Mouse (Mus musculus): ENCODE data around the gene Ppp1r14b.

Ppp1r14b gene

DNA sequence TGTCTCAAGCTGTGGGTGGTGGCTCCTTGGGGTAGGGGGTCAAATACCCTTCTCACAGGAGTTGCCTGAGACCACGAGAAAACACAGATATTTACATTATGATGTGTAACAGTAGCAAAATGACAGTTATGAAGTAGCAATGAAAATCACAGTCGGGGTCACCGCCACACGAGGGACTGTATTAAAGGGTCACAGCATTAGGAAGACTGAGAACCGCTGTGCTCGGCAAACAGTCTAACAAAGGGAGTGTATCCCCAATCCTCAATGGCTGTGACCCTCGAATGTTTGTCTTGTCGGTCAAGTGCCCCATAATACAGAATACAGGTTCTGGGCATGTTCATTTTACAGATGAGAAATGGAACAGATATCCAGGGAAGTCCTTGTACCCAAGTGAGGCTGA is 19.2 kb downstream of the Ppp1r14b start:
- no peak for DNase-seq (ENCODE audit: low read depth, low spot score)

DNA sequence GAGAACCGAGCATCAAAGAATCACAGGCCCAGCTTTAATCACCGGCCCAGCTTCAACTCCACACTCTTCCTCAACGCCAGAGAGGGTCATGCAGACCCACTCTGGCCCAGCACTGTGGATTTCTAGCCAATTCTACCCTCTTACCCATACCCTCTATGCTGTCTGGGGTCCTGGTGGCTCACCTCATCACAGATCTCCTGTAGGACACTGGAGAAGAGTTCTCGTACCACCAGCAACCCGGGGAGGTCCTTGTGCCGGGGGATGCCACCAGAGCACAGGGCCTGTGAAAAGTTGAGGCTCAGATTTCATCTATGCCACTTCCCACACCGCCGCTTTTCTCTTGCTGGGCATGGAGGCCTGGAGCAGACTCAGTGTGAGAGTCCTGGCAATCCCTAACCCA is 19.7 kb downstream of the Ppp1r14b start:
- no peak for DNase-seq (ENCODE audit: low read depth, low spot score)

DNA sequence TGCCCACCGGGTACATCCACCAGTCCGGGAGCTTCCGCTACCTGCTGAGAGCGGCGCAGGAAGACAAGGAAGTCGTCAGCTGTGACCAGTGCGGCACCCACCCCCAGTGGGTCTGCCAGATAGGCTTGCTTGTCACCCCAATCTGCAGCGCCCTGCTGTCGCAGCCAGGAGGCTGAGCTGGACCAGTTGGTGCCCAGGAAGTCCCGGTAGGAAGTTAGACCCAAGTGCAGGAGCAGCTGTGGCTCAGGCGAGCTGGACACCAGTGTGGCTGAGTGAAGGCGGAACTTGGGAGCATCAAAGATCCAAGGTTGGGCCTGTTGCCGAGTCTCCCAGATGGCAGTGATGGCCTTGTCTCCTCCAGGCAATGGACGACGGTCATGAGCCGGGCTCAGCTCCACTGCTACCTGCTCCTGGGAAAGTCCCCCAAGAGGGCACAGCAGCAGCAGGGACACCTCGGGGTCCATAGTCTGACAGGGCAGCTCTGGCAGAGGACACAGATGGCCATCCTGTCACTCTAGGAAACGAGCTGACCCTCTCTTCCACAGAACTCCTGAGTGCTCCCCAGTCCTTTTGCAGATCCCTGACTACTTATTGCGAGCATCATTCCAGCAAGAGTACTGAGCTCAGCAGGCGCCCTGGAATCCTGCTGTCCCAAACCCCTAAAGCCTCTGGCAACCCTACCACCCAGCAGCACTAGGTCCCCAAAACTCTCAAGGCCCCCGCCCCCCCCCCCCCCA is 20.7 kb downstream of the Ppp1r14b start:
- DNase-seq (ENCODE audit: low read depth, low spot score), result no peak

DNA sequence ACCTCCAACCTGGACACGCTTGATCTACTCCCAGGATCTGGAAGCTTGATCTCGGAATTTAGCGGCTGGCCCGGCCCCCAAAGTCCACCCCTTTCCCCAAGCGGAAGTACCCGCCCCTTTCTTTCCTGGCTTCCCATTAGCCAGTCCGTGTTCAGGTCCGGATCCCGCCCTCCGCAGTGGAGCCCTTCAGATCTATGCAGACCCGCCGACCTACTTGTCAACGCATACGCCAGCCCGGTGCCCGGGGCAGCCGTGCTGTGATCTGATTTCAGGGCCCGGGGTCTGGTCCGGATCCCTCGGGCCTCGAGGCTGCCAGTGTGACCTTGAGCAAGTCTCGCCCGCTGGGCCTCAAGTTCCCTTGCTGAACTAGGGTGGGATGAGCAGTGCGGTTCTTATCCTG is 21.2 kb downstream of the Ppp1r14b start, which contains the start of the genes Nudt22 and Trpt1:
Gene Nudt22, minus strand, starts transcription at position 112 of the 400 bp plus-strand sequence.
Gene Trpt1, plus strand, starts transcription at position 126 of the 400 bp plus-strand sequence.
- peak; percentile 72 for DNase-seq (ENCODE audit: low read depth, low spot score)

- no peak for DNase-seq (ENCODE audit: low read depth, low spot score)
Observed at GRCm38 (mm10) chr19:6997721-6998290, 23.0 kb downstream of the Ppp1r14b start.

GRCm38 (mm10) chr19:6999360-7000063 is 24.7 kb downstream of the Ppp1r14b start:
- DNase-seq (ENCODE audit: low read depth, low spot score), result no peak

- no peak for DNase-seq (ENCODE audit: low read depth, low spot score)
Observed at GRCm38 (mm10) chr19:7006892-7007593, 32.3 kb downstream of the Ppp1r14b start.

DNA sequence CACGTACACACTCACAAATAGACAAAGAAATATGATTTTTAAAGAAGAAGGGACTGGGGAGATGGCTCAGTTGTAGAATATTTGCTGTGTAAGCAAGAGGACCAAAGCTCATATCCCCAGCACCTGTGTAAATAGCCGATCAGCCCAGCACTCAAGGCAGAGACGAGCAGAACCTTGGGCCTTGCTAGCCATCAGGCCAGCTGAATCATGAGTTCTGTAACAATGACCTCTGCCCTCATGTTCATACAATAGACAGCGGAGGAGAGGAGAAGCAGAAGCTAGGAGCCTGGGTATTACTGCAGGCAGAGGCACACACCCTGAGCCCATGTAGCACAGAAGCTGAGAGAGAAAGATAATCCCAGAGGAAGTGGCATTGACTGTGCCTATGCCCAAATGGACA is 37.7 kb downstream of the Ppp1r14b start:
- DNase-seq (ENCODE audit: low read depth, low spot score), result no peak

- no peak for DNase-seq (ENCODE audit: low read depth, low spot score)
Observed at GRCm38 (mm10) chr19:7013984-7014383, 39.2 kb downstream of the Ppp1r14b start.

GRCm38 (mm10) chr19:7014481-7015135 is 39.8 kb downstream of the Ppp1r14b start:
- no peak for DNase-seq (ENCODE audit: low read depth, low spot score)

DNA sequence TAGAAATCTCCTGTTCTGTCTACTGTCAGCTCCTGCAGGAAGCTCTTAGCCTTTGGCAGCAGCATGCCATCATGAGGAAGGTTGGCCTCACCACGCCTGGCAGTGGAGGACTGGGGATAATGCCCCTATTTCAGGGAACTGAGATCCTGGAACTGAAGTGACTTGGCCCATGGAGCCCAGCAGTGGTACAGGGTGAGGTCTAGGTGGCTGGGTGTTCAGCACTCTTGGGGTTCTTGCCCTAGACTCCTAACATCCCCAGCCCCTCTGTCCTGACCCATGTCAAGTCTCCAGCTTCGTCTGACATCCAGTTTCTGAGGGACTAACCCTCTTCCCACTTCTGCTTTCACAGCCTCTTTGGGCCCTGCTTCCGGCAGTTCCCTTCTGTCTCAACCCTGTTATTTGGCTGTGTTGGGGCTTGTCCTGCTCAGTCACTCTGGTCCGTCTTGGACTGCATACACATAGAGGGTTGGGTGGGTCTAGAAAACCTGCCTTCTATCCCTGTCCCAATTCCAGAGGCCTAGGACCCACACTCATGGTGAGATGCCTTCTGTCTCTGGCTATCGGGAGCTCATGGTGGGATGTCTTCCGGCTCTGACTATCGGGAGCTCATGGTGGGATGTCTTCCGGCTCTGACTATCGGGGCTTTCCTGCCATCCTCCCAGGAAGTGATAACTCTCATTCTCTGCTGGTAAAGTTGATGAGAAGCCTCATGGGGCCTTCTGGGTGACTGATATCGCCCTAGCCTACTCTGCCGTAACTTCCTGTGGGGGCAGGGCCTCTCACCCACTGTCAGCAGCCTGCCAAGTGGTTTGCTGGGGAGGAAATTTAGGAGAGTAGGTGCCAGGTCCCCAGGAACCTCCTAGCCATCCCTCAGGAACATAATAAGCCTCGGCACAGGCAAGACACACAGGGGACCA is 43.0 kb downstream of the Ppp1r14b start:
- no peak for DNase-seq (ENCODE audit: low read depth, low spot score)

GRCm38 (mm10) chr19:7018546-7018945 is 43.8 kb downstream of the Ppp1r14b start:
- DNase-seq (ENCODE audit: low read depth, low spot score), result no peak

- DNase-seq (ENCODE audit: low read depth, low spot score), result no peak
Observed at GRCm38 (mm10) chr19:7019191-7019590, 44.4 kb downstream of the Ppp1r14b start, which contains the start of gene Fermt3. Gene Fermt3 (minus strand): TSS chr19:7019469.

- peak; percentile 54 for DNase-seq (ENCODE audit: low read depth, low spot score)
Observed at GRCm38 (mm10) chr19:7020224-7020641, 45.5 kb downstream of the Ppp1r14b start.
